ENCODE assay signal across 11 mouse cellular contexts in genomic region chr7:112378476-112378875, GRCm38 (mm10). TPM values are rescaled to one million over a fixed set of nuclear protein-coding genes. Genes with fewer than 3 reads are reported as not detected.
DNase-seq lines count a peak whose midpoint lies in the region; ATAC-seq lines count a peak whose summit lies in the region.
"Had no signal": no experiment of that assay in that cellular context is flagged by ENCODE, and none has a peak within 500 bp of the region (broad histone marks: within the 10 kb centered on the region; RNA-seq: fewer than 3 reads in every experiment).

No protein-coding gene starts in this region.

- peak overlapping the region; percentile 29; the same call in 1 of the 2 replicates for H3K27ac ChIP-seq in kidney, embryonic 15.5 days

- no peak for ATAC-seq in kidney, embryonic 15.5 days (replicated peaks; ENCODE audit: low FRiP score)
- no peak for ATAC-seq in inflammation-experienced regulatory T-cells, adult 6 months
- no peak for ATAC-seq in granulocyte monocyte progenitor cell, adult 5-6 weeks (replicated peaks; ENCODE audit: poor library complexity, severe bottlenecking)

- H3K4me3 ChIP-seq in kidney, embryonic 15.5 days (replicated peaks), result no peak overlapping the region
- H3K4me3 ChIP-seq: limb, embryonic 10.5 days had no signal

- no peak overlapping the region for H3K4me2 ChIP-seq in kidney, embryonic 15.5 days

- no peak overlapping the region for H3K9ac ChIP-seq in kidney, embryonic 15.5 days

- WGBS in kidney, embryonic 15.5 days, result 63% methylated on average over 5 of the region's 5 CpGs

- no peaks in the 10 kb centered on the region for H3K9me3 ChIP-seq in kidney, embryonic 15.5 days (replicated peaks)
- H3K9me3 ChIP-seq: limb, embryonic 10.5 days had no signal

- no peaks in the 10 kb centered on the region for H3K36me3 ChIP-seq in kidney, embryonic 15.5 days
- H3K36me3 ChIP-seq: limb, embryonic 10.5 days had no signal

- peaks cover 58% of the 10 kb centered on the region for H3K4me1 ChIP-seq in kidney, embryonic 15.5 days

- H3K27me3 ChIP-seq in kidney, embryonic 15.5 days, result no peaks in the 10 kb centered on the region

- DNase-seq in kidney, postnatal 14 days, result no peak
- DNase-seq in brain, adult 2 months (ENCODE audit: low read depth, low spot score), result peak; percentile 91
- peak; percentile 78 to 86 for DNase-seq in layer of hippocampus, adult 18-20 months (ENCODE audit: low spot score in 2 of 2)
- DNase-seq in right cerebral cortex, postnatal 10 days (ENCODE audit: low spot score in 2 of 2), result peak; percentile 53 to 58
- DNase-seq: cerebellum, postnatal 14 days; gastrocnemius, postnatal 10 days; lung, adult 18-20 months had no signal

RNA-seq across cellular contexts. Expression of gene Parva, which starts 48.8 kb away (rescaled TPM):
- polyA plus RNA-seq in kidney, embryonic 15.5 days (2015; fragmentation: Nextera tagmentation; extraction: Ambion mirVana), result 103 and 107 TPM in 2 replicates
- 10 to 100 TPM; 47.0 to 49.7 TPM for total RNA-seq in layer of hippocampus, adult 18-20 months (2021)
- polyA plus RNA-seq in inflammation-experienced regulatory T-cells, adult 6 months (2017; shearing (Covaris generic)), result not detected
- total RNA-seq in granulocyte monocyte progenitor cell, adult 5-6 weeks (2014; fragmentation: Nextera tagmentation), result not detected in 2 replicates
- total RNA-seq in granulocyte monocyte progenitor cell, adult 5-6 weeks (2017), result not detected in 2 replicates

Comparison
In these comparisons a context has a peak if more than half of its experiments do, and no peak if none do; other contexts are left out.
1. RNA of gene Parva, which starts 48.8 kb away (total RNA-seq): 47.0 to 49.7 TPM in layer of hippocampus, adult 18-20 months; not detected in granulocyte monocyte progenitor cell, adult 5-6 weeks; every median in the first group is over 10 times any median in the second.